Mouse (Mus musculus): ENCODE data around the gene Sh3bp5l.
"Not testable (repeated sequence)": the region's sequence is repeated elsewhere in the genome, so short reads cannot be mapped to it uniquely, and the experiment has no call there.

Sh3bp5l gene

DNA sequence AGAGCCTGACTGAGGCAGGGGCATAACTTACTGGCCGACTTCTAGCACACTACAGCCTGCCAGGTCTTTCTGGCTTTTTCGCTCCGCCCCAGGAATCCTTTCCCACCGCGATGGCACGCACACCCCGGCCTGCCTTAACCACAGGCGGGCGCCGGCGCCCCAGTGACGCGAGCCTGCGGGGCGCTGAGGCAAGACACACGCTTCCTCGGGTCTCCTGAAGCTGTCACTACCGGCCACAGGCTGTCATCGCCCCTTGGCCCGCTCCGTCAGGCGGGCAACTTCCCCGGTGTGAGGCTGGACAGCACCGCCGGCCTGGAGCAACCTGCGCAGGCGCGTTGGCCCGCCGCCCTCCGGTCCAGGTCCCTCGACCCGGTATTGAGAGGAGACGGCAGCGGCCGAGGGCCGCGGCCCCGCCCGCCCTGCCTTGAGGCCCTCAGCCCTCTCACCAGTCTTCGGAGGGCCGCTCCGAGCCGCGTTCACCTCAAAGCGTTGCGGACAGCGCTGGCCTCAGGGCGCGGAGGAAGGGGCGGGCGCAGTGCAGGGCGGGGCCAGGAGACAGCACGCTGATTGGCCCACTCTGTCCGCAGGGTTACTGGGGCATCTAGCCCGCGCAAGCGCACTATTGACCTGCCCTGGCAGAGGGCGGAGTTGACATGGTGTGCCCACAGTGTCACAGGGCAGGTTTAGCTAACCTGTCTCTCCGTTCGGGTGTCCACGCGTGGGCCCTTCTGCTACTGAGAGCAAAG is 7.5 kb upstream of the Sh3bp5l start:
- DNase-seq (ENCODE audit: low read depth, low spot score): peak; percentile 92

DNA sequence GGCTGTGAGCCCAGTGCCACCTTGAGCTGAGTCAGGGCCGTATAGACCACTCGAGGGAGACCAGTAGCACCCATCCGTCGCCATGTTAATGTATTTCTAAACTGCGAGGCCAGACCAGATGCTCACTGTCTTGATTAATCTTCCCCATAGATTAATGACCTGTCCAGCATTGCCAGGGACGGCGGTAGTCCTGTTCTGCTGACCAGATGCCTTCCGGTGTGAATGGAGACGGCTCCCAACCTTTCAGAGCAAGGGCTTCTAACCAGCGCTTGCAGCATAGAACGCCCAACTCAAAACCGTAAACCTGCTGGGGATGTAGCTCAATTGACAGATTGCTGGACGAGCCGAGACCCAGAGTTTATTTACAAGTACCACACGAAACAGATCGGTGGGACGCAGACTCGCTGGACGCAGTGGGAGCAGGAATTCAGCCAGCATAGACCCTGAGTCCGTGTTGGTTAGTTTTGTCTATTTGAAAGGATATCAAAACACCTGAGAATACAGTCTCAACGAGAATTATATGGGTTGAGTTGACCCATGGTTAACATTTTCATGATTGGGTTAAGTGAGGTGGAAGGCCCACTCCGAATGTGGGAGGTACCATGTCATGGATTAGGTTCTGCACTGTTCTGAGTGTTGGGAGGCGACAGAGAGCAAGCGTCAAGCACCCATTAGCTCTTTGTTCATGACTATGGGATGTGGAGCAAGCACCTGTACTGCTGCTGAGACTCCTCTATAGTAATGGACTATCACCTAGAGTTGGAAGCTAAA is 6.8 kb upstream of the Sh3bp5l start:
- DNase-seq (ENCODE audit: low read depth, low spot score): peak; percentile 36

DNA sequence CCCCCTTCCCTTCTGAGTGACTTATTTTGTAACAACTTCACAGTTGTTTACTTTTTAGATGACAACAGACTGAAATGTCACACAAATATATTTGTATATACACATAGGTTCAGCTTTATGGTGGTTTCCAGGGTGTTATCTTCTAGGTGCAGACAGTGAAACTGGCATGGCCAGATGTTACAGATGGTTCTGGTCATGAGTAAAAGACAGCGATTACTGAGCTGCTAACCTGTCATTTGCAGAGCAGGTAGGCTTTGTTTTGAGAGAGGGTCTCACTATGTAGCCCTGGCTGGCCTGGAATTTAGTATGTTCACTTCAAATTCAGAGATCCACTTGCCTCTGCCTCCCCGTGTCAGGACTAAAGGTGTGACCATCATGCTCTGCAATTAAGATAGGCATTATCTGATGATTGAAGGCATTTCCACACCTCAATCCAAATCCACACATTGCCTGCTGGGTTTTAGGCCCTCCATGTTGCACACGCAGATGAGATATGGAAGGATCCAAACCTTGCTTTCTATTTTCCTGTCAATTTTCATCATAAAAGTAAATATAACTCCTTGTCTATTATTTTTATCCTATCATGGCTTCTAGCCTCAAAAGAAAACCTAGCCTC is 5.8 kb upstream of the Sh3bp5l start:
- DNase-seq (ENCODE audit: low read depth, low spot score): no peak

DNA sequence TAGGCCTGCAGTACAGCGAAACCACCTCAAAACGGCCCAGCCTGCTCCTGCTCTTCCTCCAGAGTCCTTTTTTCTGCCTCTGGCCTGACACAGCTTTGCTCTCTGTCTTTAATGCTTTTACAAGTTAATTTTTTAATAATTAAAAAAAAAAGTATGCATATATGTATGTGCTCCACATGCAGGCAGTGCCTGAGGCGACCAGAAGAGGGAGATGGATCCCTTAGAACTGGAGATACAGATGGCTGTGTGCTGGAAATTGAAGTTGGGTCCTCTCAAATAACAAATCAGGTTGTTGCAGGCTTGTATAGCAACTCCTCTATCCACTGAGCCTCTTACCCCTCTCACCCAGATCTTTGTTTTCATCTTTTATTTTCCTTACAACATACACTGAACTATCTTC is 3.7 kb upstream of the Sh3bp5l start:
- DNase-seq (ENCODE audit: low read depth, low spot score): peak; percentile 60

DNA sequence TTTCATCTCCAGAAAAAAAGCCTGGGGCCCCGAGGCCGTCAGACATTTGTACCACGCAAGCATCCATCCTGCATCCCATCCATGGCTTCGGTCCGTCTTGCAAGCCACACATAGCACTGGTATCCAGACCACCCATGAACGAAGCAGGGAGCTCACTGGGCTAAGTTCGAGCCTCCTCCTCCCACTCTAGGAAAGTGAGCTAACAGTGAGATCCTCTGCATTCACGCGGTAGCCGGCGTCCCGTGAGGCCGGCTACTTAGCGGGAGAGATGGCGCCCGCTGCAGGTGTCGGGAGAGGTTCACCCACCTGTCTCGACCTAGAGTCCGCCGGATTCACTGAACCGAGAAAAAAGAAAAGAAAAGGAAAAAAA is 633 bp upstream of the Sh3bp5l start:
- peak; percentile 61 for DNase-seq (ENCODE audit: low read depth, low spot score)

DNA sequence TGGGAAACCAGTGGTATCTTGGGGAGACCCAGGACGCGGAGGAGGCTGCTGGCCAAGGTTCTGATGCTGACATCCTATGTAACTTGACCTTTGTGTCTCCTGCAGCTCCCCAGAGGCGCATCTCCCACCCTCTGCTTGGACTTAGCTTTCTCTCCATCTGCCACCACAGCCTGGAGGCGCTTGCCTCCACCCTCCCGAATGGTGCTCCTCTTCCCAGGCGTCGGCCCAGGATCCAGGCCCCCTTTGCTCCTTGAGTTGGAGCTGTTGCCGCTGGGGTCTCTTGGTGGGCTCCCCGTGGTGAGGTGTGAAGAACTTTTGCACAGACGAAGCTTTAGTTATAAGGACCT is 598 bp downstream of the Sh3bp5l start:
- DNase-seq (ENCODE audit: low read depth, low spot score): no peak

DNA sequence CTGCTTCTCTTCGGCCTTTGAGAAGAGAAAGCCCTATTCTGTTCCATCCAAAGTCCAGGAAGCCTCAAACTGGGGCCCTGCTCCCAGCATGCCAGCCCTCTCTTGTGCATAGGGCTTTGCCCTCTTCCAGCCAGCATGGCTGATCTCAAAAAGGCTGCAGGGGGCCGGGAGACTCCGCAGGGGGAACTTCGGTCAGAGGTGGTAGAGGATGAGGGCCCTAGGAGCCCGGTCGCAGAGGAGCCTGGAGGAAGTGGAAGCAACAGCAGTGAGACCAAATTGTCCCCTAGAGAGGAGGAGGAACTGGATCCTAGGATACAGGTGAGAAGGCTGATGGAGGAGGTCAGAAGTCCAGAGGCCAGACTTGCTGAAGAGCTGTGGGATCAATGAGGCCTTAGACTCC is 1.0 kb downstream of the Sh3bp5l start:
- no peak for DNase-seq (ENCODE audit: low read depth, low spot score)

DNA sequence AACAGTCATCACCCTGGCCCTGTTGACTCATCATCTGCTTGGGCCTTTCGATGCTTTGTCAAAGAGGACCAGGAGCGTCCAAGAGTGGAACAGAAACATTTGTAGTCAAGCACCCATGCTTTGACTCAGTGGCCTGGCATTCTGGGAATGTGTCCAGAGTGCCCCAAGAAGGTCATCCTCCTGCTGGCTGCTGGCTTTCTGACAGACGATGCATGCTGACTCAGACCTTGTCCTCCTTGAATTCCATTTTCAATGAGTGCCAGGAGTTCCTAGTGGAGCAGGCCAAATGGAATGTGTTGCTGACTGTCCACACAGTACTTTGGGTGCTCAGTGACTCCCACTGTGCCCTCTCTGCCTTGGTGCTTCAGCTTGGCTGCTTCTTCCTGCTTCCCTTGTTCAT is 4.2 kb downstream of the Sh3bp5l start:
- no peak for DNase-seq (ENCODE audit: low read depth, low spot score)

DNA sequence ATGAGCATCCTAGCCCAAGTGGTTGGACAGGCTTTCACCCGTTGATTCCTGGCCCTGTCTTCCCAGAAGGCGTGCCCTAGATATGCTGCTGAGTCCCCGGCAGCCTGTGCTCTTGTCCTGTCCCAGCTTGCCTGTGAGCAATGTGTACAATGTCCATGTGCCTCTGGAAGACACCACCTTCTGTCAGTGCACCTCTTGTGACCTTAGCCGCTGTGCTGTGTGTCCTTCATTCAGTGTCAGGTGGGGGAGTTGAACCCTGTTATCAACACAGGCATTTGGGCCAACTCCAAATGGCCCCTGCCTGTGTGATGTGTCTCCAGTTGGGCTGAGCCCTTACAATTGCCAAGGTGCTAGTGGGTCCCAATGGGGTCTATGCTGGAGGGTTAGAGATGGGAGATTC is 16.2 kb downstream of the Sh3bp5l start:
- no peak for DNase-seq (ENCODE audit: low read depth, low spot score)

DNA sequence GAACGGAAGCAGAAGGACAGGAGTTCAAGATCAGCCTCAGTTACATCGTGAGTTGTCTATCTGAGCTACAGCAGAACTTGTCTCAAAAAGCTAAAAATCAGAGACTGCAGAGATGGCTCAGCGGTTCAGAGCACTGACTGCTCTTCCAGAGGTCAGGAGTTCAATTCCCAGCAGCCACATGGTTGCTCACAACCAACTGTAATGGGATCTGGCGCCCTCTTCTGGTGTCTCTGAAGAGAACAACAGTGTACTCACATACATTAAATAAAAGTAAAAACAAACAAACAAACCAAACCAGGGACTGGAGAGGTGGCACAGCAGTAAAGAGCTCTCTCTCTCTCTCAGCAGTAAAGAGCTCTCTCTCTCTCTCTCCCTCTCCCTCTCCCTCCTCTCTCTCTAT is 20.1 kb downstream of the Sh3bp5l start:
- DNase-seq (ENCODE audit: low read depth, low spot score): peak; percentile 67

DNA sequence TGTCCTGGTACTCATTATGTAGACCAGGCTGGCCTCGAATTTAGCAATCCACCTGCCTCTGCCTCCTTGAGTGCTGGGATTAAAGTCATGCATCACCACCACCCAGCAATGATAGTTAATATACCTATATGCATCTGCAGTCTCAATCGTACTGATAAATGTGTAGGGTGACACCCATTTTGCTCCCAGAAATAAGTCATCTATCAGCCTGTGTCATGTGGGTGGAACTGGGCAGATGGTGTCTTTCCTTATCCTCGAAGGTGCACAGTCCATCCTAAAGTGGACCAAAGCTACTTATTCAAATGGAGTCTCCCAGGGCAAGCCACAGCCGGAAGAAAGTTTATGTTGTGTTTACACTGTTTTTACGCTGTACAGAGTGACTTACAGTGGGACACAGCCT is 20.7 kb downstream of the Sh3bp5l start:
- no peak for DNase-seq (ENCODE audit: low read depth, low spot score)

DNA sequence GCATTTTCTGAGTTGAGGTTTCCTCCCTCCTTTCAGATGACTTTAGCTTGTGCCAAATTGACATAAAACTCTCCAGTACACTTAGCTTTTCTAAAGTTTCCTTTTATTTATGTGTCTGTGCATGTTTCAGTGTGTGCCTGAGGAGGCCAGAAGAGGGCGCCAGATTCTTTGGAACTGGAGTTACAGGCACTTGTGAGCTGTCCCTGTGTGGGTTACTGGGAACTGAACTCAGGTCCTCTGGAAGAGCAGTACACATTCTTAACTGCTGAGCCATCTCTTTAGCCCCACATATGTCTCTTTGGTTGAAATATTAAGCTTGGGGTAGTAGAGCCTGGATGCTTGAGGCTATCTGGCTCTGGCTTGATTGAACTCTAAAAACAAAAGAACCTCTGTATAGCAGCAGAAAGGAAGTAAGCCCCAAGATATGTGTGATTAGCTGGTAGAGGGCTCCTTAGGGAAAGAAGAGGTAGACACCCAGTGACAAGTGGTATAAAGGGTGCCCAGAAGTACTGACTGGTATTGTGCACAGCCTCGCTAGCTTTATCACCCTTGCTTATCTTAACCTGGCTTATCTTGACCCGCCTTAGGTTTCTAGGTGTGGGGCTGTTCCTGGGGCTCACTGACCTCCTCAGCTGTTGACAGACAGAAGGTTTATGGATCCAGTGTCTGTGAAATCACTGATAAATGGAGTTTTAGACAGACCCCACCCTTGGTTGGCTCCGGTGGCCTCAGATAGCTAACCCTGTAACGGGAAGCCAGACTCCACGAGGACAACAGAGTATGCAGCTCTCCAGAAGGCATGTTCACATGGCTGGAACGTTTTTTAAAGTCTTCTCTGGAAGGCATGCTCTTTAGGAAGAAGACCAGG is 22.4 kb downstream of the Sh3bp5l start:
- DNase-seq (ENCODE audit: low read depth, low spot score): peak; percentile 56

DNA sequence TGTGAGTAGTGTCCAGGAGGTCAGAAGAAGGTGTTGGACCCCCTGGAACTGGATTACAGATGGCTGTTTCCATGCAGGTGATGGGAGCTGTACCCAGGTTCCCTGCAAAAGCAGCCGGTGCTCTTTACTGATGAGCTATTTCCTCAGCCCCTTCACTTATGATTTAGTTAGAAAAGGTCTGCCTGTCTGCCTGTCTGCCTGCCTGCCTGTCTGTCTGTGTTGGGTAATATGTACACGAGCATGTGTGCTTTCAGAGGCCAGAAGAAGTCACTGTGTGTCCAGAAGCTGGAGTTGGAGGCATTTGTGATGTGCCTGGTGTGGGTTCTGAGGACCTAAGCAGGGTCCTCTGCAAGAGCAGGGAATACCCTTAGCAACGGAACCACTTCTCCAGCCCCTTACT is 23.2 kb downstream of the Sh3bp5l start:
- DNase-seq (ENCODE audit: low read depth, low spot score): no peak

DNA sequence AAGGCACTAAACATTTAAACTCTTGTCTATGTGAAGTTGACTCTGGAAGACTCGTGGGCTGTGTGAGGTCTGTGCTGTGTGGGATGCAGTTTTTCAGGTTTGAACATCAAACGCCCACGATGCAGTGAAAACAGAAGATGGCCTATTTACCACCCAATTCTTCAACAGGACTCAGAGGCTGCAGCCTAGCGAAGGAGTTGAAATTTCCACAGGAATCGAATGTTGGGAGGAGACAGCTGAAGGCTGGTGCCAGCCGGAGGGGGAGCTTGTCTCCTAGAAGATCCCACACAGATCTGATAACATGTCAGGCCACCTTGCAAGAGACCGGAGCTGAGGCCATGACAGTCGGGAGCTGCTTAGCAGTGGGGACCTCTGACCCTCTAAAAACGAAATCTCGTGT is 24.0 kb downstream of the Sh3bp5l start:
- DNase-seq (ENCODE audit: low read depth, low spot score): no peak

DNA sequence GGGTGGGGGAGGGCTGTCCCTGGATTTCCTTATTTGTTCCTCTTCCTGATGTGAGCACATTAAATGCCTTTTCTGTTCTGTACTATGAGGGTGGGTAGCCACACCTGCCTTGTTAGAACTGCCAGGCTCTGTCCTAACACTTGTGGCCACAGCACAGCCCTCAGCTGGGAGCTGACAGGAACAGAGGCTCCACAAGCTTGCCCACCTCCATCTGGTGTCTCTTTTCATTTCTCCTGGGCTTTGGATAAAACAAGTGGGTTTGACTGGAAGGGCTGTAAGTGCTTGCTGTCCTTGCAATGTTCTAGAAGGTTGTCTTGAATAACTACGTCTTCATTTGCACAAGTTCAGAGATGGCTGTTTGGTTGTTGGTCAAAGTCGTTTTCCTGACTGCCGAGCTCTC is 24.4 kb downstream of the Sh3bp5l start:
- no peak for DNase-seq (ENCODE audit: low read depth, low spot score)

DNA sequence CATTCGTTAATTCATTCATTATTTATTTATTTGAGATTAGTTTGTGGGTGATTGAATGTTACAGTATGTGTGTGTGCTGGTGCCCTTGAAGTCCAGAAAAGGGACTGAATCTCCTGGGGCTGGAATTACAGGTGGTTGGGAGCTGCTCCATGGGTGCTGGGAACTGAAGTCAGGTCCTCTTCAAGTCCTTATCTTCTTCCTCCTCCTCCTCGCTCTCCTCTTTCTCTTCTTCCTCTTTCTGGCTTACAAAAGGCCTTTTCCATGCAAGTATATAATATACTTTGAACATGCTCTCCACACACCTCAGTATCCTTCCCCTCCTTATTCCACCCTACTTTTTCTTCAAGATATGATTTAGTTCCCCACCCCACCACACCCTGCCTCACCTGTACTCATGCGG is 26.5 kb downstream of the Sh3bp5l start:
- no peak for DNase-seq (ENCODE audit: low read depth, low spot score)

DNA sequence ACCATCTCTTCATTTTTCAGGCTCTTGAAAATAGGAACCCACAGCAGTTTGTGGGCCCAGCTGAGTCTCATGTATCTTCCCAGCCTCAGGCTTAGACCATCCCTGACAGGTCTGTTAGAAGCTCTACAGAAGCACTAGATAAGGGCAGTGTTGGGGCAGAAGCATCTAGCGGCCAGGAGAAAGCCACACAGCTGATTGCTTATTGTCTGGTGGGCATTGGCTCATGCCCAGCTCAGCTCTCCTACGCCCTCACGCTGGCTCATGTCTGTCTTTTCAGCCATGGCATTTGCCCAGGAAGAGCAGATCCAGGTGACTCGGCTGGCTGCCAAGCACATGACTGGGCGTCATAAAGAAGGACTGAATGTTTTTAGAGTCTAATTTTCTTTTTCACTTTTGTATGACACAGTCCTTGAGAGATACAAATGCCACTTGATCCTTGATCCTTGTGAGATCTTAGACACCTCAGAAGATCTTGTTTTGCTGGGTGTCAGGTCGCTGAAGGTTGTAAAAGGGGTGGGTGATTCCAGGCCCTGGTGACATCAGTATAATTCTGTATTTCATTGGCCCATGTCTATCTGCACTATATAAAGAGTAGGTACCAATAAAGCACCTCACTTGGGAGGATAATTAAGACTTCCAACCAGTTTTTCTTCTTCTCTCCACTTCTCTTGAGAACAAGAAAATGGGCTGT is 27.5 kb downstream of the Sh3bp5l start:
- DNase-seq (ENCODE audit: low read depth, low spot score): no peak

DNA sequence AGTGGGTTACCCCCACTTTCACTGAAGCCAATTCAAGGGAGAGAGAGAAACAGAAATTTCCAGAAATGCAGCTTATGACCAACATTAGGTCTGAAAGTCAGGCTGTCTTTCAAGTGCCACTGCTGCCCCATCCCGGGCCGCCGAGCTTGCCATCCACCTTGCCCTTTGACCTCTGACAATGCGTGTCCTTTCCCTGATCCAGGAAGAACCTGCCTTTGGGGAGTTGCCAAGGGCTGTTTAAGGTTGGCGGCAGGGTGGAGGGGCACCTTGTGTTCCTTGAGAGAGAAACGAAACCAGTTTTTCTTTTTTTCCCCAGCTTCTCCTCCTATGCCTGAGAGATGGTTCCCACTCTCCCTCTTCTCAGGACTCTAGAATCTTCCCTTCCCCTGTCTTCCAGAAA is 32.0 kb downstream of the Sh3bp5l start:
- DNase-seq (ENCODE audit: low read depth, low spot score): not testable (repeated sequence)

DNA sequence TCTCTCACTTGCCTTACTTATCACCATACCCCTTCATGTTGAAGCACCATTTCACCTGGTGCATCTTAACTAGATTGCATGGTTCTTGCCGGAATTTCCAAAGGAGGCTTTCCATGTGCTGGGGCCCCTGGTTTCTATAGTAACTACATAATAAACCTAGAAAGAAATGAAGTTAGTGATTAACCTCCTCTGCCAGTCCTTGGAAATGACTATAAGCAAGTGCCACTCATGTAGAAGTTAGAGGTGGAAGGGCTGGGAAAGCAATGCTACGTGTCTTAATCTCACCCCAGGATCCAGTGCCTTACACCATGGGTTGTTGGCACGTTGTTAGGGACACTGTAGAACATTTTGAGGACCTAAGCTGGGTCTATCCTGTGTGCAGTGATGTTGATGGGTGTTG is 33.9 kb downstream of the Sh3bp5l start:
- no peak for DNase-seq (ENCODE audit: low read depth, low spot score)

DNA sequence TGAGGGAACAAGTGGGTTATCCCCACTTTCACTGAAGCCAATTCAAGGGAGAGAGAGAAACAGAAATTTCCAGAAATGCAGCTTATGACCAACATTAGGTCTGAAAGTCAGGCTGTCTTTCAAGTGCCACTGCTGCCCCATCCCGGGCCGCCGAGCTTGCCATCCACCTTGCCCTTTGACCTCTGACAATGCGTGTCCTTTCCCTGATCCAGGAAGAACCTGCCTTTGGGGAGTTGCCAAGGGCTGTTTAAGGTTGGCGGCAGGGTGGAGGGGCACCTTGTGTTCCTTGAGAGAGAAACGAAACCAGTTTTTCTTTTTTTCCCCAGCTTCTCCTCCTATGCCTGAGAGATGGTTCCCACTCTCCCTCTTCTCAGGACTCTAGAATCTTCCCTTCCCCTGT is 35.7 kb downstream of the Sh3bp5l start:
- DNase-seq (ENCODE audit: low read depth, low spot score): not testable (repeated sequence)

DNA sequence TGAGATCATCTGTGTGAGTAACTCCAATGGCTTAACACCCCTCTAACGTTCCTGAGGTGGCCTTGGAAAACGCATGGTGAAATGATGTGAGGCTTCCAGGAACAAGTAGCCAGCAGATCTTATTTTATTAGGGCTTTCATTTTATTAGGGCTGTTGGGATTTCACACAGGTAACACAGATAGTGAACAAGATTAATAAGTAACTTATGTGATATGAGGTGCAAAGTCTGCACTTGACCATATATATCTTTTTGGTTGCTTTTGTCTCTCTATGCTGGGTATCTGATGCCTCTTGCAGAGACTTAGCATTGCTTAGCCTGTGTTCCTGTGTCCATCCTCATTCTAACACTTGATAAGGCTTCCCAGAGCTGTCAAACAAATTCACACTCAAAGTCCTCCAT is 46.7 kb downstream of the Sh3bp5l start:
- DNase-seq (ENCODE audit: low read depth, low spot score): no peak

DNA sequence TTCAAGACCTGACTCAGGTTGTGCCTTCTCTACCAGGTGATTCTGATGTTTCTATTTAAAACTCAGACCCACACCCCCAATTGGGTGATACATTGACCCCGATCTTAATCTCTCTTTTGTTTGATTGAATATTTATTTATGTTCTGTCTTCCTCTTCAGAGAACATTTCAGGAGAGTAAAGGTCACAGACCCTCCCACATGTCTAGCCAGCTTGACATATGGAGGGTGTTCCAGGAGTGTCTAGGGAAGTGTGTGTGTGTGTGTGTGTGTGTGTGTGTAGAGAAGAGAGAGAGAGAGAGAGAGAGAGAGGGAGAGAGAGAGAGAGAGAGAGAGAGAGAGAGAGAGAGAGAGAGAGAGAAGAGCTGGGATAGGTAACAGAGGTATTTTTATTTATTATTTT is 47.2 kb downstream of the Sh3bp5l start:
- DNase-seq (ENCODE audit: low read depth, low spot score): no peak
